Mouse (Mus musculus) macrophage (primary cell): ENCODE data around the gene Agpat1. TPM values are rescaled to one million over a fixed set of nuclear protein-coding genes. Genes with fewer than 3 reads are reported as not detected.

Experiments
- H3K27ac ChIP-seq: fragments of 350-480 bp; formaldehyde crosslinking; 2 replicates; pipeline ENCODE4 v1.9.0; 2021
- H3K36me3 ChIP-seq: fragments of 350-480 bp; formaldehyde crosslinking; 2 replicates; pipeline ENCODE4 v1.9.0; 2021; ENCODE audit errors: inconsistent target
- H3K4me3 ChIP-seq: fragments of 350-480 bp; formaldehyde crosslinking; 2 replicates; pipeline ENCODE4 v1.9.0; 2021; ENCODE audit errors: inconsistent target
- H3K79me2 ChIP-seq: fragments of 350-480 bp; formaldehyde crosslinking; 2 replicates; pipeline ENCODE4 v1.9.0; 2021; ENCODE audit errors: inconsistent target
- WGBS: methylation state at CpG from one replicate; pipeline ENCODE4 v1.1.7; 2026; ENCODE audit warnings: inconsistent platforms; ENCODE audit not compliant: missing documents; 5-methylcytosine and 5-hydroxymethylcytosine counted together
- polyA plus RNA-seq: library from polyadenylated mRNA; stranded (reverse); fragments of 250-400 nt; gene quantifications from 3 replicates; pipeline ENCODE4 v1.2.4, GENCODE M21; 2018; ENCODE audit warnings: inconsistent platforms

Agpat1 gene
- polyA plus RNA-seq, 1 experiment from 2014 or later = 77.3 TPM

DNA sequence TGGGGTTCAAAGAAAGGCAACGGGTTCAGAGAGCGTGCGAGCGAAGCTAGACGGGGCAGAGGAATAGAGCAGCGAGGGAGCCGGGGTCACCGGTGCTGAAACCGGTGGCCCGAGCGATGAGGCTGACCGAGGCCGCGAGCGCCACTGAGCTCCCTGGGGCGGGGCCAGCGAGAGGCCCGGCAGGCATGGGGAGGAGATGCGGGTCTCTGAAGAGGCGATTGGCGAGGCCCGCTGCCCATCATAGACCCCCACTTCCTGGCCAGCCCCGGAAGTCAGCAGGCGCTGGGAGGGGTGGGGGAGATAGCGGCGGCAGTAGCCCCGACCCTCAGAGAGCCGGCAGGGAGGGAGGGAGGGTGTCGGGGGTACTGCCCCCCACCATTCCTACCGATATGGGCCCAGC lies 1.5 kb downstream of the Agpat1 start:
- Histone ChIP-seq H3K4me3 (peak overlapping the region; percentile 75), H3K36me3 (peaks cover 4% of the 10 kb centered on the region; the same call in 1 of the 2 replicates), H3K27ac (peak overlapping the region; percentile 85), H3K79me2 (peaks cover 55% of the 10 kb centered on the region)
- 2% methylated on average over 24 of the region's 30 CpGs for WGBS

DNA sequence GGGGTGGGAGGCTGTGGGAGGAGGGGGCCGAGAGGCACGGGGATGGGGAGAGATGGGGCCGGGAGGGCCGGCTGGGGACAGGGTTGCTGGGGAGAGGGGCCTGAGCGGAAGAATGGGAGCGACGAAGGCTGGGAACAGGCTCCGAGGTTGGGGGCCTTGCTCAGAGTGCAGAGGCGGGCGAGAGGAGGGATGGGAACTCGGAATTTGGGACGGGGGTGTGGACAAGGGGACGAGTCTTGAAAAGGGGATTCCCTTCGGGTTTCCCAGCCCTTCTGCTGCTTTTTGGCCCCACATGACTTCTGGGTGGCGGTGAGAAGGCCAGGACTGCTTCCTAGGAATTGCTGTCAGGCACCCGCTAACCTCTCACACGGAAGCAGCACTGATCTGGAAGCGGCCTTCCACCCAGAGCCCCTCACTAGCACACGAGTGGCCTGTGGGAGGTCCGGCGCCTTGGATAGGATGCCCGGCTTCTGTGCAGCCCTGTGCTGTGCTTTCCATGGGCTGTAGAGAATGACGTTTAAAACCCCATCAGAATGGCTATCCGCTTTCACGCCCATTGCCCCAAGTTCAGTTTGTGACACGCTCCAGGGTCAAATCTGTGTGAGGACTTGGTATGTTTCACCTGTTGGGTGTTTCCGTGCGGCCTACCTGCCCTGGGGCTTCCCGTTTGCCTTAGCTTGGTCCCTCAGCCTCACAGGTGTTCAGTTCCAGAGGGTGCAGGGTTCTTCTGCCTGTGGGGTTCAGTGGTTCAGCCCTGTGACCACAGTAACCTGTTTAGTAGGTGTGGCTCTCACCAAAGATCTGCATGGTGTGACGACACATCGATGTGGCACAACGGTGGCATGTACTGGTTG lies 2.4 kb downstream of the Agpat1 start:
- WGBS = 18% methylated on average over 31 of the region's 32 CpGs
- peak overlapping the region; percentile 46; the same call in 1 of the 2 replicates for H3K27ac ChIP-seq
- peaks cover 11% of the 10 kb centered on the region; the same call in 1 of the 2 replicates for H3K36me3 ChIP-seq

DNA sequence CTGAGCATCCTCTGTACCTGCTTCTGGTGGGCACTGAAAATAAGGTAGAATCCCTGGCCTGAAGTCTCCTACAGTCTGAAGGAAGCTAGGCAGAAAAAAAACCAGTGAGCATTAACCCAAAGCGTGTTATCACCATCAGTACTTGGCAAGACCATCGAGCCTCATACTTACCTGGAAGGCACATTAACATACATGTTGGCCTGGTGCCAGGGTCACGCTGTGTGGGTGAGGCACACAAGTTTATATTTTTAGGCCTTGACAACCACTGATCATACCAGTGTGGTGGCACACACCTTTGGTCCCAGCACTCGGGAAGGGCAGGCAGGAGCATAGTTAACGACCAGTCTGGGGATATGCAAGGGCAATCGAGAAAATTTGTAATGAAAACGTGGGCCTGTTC lies 3.9 kb downstream of the Agpat1 start:
- WGBS = 78% methylated on average over 7 of the region's 7 CpGs
- H3K27ac ChIP-seq = no peak overlapping the region
- peaks cover 26% of the 10 kb centered on the region; the same call in 1 of the 2 replicates for H3K36me3 ChIP-seq
- no peak overlapping the region for H3K4me3 ChIP-seq
- peaks cover 41% of the 10 kb centered on the region for H3K79me2 ChIP-seq

More for the DNA sequence above, 2.4 kb downstream of the Agpat1 start:
- peak overlapping the region; percentile 75 for H3K4me3 ChIP-seq
- peaks cover 55% of the 10 kb centered on the region for H3K79me2 ChIP-seq

DNA sequence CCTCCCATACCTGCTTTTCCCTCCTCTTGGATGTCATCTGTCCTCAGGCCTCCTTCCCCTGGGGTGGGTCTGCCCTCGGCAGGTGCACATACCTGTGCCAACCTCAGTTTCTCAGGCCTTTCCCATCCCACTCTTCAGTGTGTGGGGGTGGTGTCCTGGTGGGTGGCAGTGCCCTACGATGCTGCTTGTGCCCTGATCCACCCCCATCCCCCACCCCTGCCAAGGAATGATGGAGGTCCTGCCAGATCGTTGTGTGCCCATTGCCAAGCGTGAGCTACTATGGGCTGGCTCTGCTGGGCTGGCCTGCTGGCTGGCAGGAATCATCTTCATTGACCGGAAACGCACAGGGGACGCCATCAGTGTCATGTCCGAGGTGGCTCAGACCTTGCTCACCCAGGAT lies 7.0 kb downstream of the Agpat1 start:
- Histone ChIP-seq H3K4me3 (no peak overlapping the region), H3K79me2 (peaks cover 36% of the 10 kb centered on the region), H3K27ac (no peak overlapping the region), H3K36me3 (peaks cover 43% of the 10 kb centered on the region; the same call in 1 of the 2 replicates)
- 92% methylated on average over 8 of the region's 8 CpGs for WGBS

DNA sequence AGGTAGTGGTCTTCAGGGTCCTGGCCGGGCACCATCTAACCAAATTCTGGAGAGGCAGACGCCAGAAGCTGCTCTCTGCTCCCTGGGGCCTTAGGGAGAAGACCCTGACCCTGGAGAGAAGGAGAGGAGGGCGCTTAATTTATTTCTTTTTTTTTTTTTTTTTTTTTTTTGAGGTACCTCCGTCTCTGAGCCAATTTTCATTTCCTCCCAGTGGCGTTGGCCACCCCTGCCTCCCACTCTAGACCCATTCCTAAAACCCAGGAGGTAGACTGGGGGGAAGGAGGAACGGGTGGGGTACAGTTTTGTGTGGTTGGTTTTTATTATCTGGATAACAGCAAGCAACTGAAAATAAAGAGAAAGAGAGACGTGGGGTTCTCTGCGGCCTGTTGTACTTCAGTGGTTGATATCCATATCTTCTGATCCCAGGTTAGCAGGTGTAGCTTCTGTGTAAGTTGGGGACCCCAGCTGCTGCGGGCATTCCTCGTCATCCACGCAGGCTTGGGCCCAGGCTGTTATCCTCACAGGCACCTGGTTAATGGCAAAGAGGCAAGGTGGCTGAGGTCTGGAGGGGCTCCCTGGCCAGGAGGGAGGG lies 9.1 kb downstream of the Agpat1 start:
- Histone ChIP-seq H3K27ac (no peak overlapping the region), H3K79me2 (peaks cover 15% of the 10 kb centered on the region), H3K36me3 (peaks cover 53% of the 10 kb centered on the region), H3K4me3 (no peak overlapping the region)
- 78% methylated on average over 11 of the region's 11 CpGs for WGBS

DNA sequence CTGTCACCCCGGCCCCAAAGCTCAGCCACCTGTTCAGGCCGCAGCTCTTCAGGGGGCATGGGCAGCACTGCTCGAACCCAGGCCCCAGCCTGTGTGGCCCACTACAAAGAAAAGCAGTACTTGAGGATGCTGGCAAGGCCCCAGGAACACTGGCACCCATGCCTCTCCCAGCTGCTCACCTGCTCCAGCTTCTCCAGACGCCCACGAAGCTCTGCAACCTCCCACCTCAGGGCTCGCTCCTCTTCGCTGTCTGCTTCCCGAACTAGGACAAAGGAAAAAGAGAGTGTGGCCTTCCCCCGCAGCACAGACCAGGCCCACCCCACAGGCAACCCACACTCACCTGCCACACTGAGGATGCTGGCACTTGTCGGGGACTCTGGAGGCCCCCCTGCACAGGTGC lies 9.8 kb downstream of the Agpat1 start:
- peaks cover 8% of the 10 kb centered on the region; the same call in 1 of the 2 replicates for H3K79me2 ChIP-seq
- no peak overlapping the region for H3K4me3 ChIP-seq
- H3K36me3 ChIP-seq = peaks cover 53% of the 10 kb centered on the region
- WGBS = 98% methylated on average over 10 of the region's 10 CpGs
- no peak overlapping the region for H3K27ac ChIP-seq

DNA sequence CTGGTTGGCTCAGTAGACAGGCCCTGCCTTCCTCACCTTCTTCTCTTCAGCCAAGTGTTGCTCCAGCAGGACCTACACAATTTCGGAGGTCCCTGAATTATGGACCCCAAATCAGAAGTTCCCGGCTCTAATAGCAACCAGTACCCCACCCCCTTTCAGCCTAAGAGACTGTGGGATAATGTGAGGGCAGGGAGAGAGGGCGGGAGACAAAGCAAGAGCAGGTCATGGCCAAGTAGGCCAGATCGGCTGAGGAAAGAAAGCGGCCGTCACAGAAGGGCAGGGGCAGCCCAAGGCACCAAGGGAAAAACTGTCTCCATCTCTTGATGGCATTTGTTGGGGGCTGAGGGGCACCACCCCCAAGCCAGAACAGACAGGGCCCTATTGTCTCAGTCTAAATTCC lies 11.8 kb downstream of the Agpat1 start, which contains the start of gene Egfl8:
TSS of gene Egfl8 (minus strand) at position 101 of the 400 bp plus-strand sequence.
- Histone ChIP-seq H3K79me2 (no peaks in the 10 kb centered on the region), H3K27ac (no peak within 1 kb of the TSS), H3K4me3 (no peak within 1 kb of the TSS), H3K36me3 (peaks cover 48% of the 10 kb centered on the region)
- WGBS = 94% methylated on average over 5 of the region's 6 CpGs

DNA sequence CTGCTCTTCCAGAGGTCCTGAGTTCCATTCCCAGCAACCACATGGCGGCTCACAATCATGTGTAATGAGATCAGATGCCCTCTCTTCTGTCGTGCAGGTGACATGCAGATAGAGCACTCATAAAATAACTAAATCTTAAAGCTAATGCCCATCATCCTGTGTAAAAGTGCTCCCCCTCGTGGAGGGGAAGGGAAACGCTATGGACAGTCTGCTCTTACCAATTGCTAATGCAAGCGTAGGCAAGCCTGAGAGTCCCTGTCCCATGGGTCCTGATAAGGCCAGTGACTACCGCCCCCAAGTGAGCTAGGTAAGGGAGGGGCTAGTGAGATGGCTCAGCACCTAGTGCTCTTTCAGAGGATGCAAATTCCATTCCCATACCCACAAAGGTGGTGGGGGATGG lies 14.9 kb downstream of the Agpat1 start:
- Histone ChIP-seq H3K36me3 (peaks cover 46% of the 10 kb centered on the region), H3K79me2 (no peaks in the 10 kb centered on the region), H3K27ac (no peak overlapping the region), H3K4me3 (no peak overlapping the region)
- WGBS = 18% methylated on average over 6 of the region's 6 CpGs

DNA sequence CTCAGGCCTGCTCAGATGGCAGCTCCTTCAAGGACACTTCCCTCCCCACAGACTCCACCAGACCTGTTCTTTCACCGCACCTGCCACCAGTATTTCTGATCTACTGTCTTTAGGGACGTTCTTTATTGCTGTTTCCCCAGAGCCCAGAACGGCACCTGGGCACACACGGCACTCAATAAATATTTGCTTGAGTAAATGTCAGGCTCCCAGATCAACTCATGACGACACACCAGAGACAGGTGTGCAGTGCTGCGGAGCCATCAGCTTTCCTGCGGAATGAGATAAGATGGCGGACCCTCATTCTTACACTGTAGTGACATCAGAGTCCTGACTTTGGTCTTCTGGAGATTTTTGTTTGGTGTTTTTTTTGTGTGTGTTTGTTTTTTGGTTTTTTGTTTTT lies 16.9 kb downstream of the Agpat1 start:
- Histone ChIP-seq H3K79me2 (peaks cover 10% of the 10 kb centered on the region; the same call in 1 of the 2 replicates), H3K27ac (no peak overlapping the region), H3K36me3 (peaks cover 48% of the 10 kb centered on the region), H3K4me3 (no peak overlapping the region)
- WGBS = 95% methylated on average over 8 of the region's 8 CpGs

DNA sequence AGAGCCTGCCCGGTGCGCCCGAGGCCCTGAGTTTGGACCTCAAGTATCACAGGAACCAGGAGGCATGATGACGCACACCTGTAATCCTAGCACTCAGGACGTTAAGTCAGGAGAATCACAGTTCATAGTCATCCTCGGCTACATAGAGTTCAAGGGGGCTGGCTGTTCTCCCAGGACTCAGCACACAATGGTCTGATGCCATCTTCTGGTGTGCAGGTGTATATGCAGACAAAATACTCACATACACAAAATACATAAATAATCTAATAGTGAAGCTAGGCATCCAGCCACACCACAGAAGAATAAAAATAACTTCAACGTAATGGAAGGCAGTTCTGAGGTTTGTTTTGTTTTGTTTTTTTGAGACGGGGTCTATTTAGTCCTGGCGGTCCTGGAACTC lies 19.1 kb downstream of the Agpat1 start:
- WGBS = 89% methylated on average over 9 of the region's 9 CpGs
- Histone ChIP-seq H3K36me3 (peaks cover 37% of the 10 kb centered on the region), H3K4me3 (no peak overlapping the region)

DNA sequence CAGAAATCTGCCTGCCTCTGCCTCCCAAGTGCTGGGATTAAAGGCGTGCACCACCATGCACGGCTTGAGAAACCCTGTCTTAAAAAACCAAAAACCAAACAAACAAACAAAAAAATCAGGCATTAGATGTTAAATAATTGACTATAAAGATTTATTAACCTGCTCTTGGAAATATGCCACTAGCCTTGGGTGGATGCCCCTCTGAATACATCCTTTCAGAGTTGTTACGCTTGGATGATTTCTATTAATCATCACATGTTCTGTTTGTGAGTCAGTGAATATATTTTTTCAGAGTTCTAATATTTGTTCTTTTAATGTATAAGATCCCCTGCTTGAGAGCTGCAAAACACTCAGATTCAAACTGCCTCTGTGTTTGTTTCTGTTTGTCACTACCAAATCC lies 20.9 kb downstream of the Agpat1 start:
- Histone ChIP-seq H3K36me3 (peaks cover 37% of the 10 kb centered on the region), H3K27ac (no peak overlapping the region), H3K4me3 (no peak overlapping the region), H3K79me2 (peaks cover 17% of the 10 kb centered on the region; the same call in 1 of the 2 replicates)
- 93% methylated on average over 3 of the region's 3 CpGs for WGBS

More for the DNA sequence above, 19.1 kb downstream of the Agpat1 start:
- no peak overlapping the region for H3K27ac ChIP-seq
- H3K79me2 ChIP-seq = peaks cover 17% of the 10 kb centered on the region; the same call in 1 of the 2 replicates

DNA sequence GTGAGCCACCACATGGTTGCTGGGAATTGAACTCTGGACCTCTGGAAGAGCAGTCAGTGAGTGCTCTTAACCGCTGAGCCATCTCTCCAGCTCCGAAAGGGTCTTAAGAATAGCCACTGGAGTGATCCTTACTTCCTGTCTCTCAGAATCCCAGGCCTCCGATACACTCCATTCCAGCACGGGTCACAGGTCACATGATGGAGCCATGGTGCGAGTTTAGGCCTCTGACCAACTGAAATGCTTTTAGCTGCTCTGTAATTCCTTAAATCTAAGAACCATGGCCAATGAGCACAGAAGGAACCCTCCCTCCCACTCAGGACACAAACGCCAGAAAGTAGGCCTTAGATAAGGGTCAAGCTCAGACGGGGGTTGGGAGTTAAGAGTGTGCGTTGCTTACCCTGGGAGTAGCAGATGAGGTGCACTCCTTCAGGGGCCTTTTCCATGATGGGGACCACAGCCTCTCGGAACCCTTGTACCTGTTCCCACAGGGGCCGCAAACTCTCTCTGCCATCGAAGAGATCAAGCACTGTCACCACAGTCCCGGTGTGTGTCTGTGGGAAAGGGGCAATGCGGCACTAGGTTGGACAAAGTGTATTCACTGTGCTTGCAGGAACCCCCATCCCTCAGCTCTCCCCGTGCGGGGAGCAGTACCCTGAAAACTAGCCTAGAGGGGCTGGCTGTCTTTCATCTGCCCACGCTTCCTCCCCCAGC lies 22.2 kb downstream of the Agpat1 start:
- Histone ChIP-seq H3K79me2 (peaks cover 17% of the 10 kb centered on the region; the same call in 1 of the 2 replicates), H3K36me3 (peaks cover 32% of the 10 kb centered on the region), H3K27ac (no peak overlapping the region), H3K4me3 (peak overlapping the region; percentile 80)
- 76% methylated on average over 16 of the region's 16 CpGs for WGBS

DNA sequence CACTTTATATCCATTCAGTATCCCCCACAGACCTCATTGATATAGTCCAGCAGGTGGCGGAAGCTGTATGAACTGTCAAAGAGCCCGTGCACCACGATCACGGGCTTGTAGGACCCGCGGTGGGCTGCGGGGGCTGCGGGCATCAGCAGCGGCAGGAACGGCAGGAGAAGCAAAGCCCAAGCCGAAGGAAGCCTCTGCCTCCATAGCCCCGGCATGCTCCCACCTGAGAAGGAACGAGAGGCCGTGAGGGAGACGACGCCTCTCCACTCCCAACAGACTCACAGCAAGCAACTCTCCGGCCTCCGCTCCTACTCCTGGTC lies 22.7 kb downstream of the Agpat1 start:
- H3K27ac ChIP-seq = peak overlapping the region; percentile 55
- peaks cover 28% of the 10 kb centered on the region for H3K36me3 ChIP-seq
- peaks cover 17% of the 10 kb centered on the region; the same call in 1 of the 2 replicates for H3K79me2 ChIP-seq
- H3K4me3 ChIP-seq = peak overlapping the region; percentile 80
- WGBS = under 1% methylated on average over 18 of the region's 18 CpGs

DNA sequence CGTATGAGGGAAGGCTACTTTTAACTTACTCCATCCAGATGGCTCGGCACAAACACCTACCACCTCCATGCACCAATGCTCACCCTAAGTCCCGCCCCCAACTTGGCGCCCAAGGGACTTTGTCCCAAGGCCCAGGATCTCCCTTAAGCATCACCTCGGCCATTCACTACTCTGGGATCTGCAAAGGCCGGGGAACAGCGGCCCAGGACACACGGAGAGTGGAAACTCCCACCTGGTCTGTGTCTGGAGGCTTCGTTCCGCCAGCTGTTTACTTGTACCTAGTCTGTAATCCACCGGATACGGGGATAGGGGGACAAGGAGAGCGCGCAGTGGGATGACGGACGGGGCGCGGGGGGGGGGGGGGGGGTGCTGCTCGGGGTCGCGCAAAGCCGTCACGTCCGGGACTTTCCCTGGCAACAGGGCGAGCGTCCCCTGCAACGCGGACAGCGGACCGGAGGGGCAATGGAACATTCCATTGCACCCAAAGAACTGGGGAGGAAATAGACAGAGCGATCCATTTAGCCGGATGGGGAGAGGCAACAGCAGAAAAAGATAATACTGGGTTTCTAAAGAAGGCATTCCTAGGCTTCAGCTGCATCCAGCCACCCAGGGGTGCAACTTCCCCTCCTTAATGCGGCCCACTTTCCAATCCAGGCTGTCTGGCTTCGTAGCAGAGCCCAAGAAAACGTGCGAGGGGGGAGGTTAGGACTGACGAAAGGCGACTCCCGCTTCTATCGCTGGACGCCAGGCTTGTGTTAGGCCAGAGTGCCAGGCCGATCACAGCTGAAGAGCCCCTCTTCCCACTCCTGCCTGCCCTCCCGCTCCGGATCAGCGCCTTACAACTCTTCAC lies 23.3 kb downstream of the Agpat1 start:
- Histone ChIP-seq H3K4me3 (peak overlapping the region; percentile 80), H3K79me2 (peaks cover 17% of the 10 kb centered on the region; the same call in 1 of the 2 replicates), H3K36me3 (peaks cover 23% of the 10 kb centered on the region), H3K27ac (peak overlapping the region; percentile 92)
- WGBS = 3% methylated on average over 44 of the region's 45 CpGs
